Mouse (Mus musculus) stomach, postnatal 0 days (tissue): Measurements from ENCODE around the gene Olfr1441.

Source experiments
- CTCF ChIP-seq: IDR thresholded peaks from 2 replicates; pipeline ENCODE4 v1.5.1; 2016; ENCODE audit warnings: antibody characterized with exemption, low read depth, mild to moderate bottlenecking, moderate library complexity
- EP300 ChIP-seq: optimal IDR thresholded peaks from 2 replicates; pipeline ENCODE3; 2016; ENCODE audit warnings: antibody characterized with exemption

GRCm38 (mm10) chr19:12435750-12436524, 18.7 kb downstream of the Olfr1441 start:
- TF ChIP-seq CTCF (no peak), EP300 (no peak)
